Mouse (Mus musculus) CH12.LX (cell line): ENCODE measurements around the gene Ezr. TPM values are rescaled to one million over a fixed set of nuclear protein-coding genes. Genes with fewer than 3 reads are reported as not detected.

Experiments used
- DNase-seq: peaks from one replicate; pipeline ENCODE4 v3.0.0-alpha.2; 2013; ENCODE audit errors: extremely low read depth
- H3K27ac ChIP-seq: 2 replicates; pipeline ENCODE4 v1.5.1; 2012; ENCODE audit warnings: low read depth, mild to moderate bottlenecking, control low read depth, moderate library complexity; ENCODE audit not compliant: insufficient read depth
- H3K27me3 ChIP-seq: replicated peaks from 2 replicates; pipeline ENCODE3; 2012; ENCODE audit warnings: inconsistent platforms
- H3K36me3 ChIP-seq, 2 experiments: replicated peaks in 1 of 2; 2 replicates each; pipeline versions ENCODE3 to v1.6.1; 2012; ENCODE audit warnings: inconsistent platforms in 1 of 2, low read length in 1 of 2, mild to moderate bottlenecking in 1 of 2, mixed read lengths in 1 of 2, moderate library complexity in 1 of 2; ENCODE audit not compliant: control insufficient read depth in 1 of 2, insufficient read depth in 1 of 2
- H3K4me1 ChIP-seq, 2 experiments: 2 replicates each; pipeline ENCODE4 v1.6.1; 2012; ENCODE audit warnings: inconsistent platforms in 1 of 2, moderate library complexity in 1 of 2; ENCODE audit not compliant: insufficient read depth in 2 of 2, control insufficient read depth in 1 of 2
- H3K4me2 ChIP-seq: 2 replicates; pipeline ENCODE4 v1.6.1; 2012; ENCODE audit warnings: low read depth, mild to moderate bottlenecking, control low read depth; ENCODE audit not compliant: poor library complexity, insufficient read depth, severe bottlenecking
- H3K4me3 ChIP-seq, 3 experiments: fragments of 150-350 bp in 1 of 3; sonication (generic) in 1 of 3; replicated peaks in 1 of 3; 2 replicates each; pipeline versions ENCODE3 to v1.5.1; 2011 to 2012; ENCODE audit warnings: low read depth in 2 of 3, low read length in 2 of 3, mild to moderate bottlenecking in 2 of 3, moderate library complexity in 2 of 3, control low read depth in 1 of 3, improper control_type of control experiment in 1 of 3, inconsistent platforms in 1 of 3, mixed read lengths in 1 of 3; ENCODE audit not compliant: poor library complexity in 1 of 3
- H3K79me2 ChIP-seq: replicated peaks from 2 replicates; pipeline ENCODE4 v1.6.1; 2012; ENCODE audit warnings: mild to moderate bottlenecking, moderate library complexity; ENCODE audit not compliant: control insufficient read depth, poor library complexity, insufficient read depth, severe bottlenecking; ENCODE audit errors: extremely low read depth
- H3K9ac ChIP-seq: 2 replicates; pipeline ENCODE4 v1.6.1; 2012; ENCODE audit warnings: low read depth, mild to moderate bottlenecking, control low read depth, moderate library complexity; ENCODE audit not compliant: insufficient read depth
- H3K9me3 ChIP-seq: replicated peaks from 2 replicates; pipeline ENCODE3; 2012; ENCODE audit warnings: low read length, inconsistent platforms, mixed read lengths
- BHLHE40 ChIP-seq: IDR thresholded peaks from 2 replicates; pipeline ENCODE4 v1.6.1; 2011; ENCODE audit warnings: mild to moderate bottlenecking, low read depth, low read length, improper control_type of control experiment
- CHD2 ChIP-seq: IDR thresholded peaks from 2 replicates; pipeline ENCODE4 v1.6.1; 2011; ENCODE audit warnings: low read length, improper control_type of control experiment
- CTCF ChIP-seq, 2 experiments: IDR thresholded peaks in 1 of 2; conservative IDR thresholded peaks in 1 of 2; 2 replicates each; pipeline ENCODE4 v1.5.1; 2011 to 2012; ENCODE audit warnings: low read depth in 2 of 2, low read length in 2 of 2, improper control_type of control experiment in 1 of 2, inconsistent platforms in 1 of 2, mild to moderate bottlenecking in 1 of 2, moderate library complexity in 1 of 2
- EP300 ChIP-seq: IDR thresholded peaks from 2 replicates; pipeline ENCODE4 v1.6.1; 2011; ENCODE audit warnings: low read length, improper control_type of control experiment
- ETS1 ChIP-seq: conservative IDR thresholded peaks from 2 replicates; pipeline ENCODE4 v1.6.1; 2012; ENCODE audit warnings: low read depth, mild to moderate bottlenecking, inconsistent platforms, low read length, improper control_type of control experiment, moderate library complexity
- HCFC1 ChIP-seq: IDR thresholded peaks from 2 replicates; pipeline ENCODE4 v1.6.1; 2012; ENCODE audit warnings: low read depth, mild to moderate bottlenecking, inconsistent platforms, low read length, improper control_type of control experiment
- IRF4 ChIP-seq: IDR thresholded peaks from 2 replicates; pipeline ENCODE4 v1.6.1; 2014; ENCODE audit warnings: low read depth, mild to moderate bottlenecking, inconsistent platforms, low read length, improper control_type of control experiment
- JUND ChIP-seq: conservative IDR thresholded peaks from 2 replicates; pipeline ENCODE4 v1.6.1; 2011; ENCODE audit warnings: low read depth, low read length, improper control_type of control experiment
- KAT2A ChIP-seq: IDR thresholded peaks from 2 replicates; pipeline ENCODE4 v1.6.1; 2012; ENCODE audit warnings: low read length, improper control_type of control experiment, inconsistent platforms; ENCODE audit not compliant: insufficient replicate concordance
- MAFK ChIP-seq: IDR thresholded peaks from 2 replicates; pipeline ENCODE4 v1.6.1; 2011; ENCODE audit warnings: low read length, improper control_type of control experiment; ENCODE audit not compliant: insufficient replicate concordance
- MAX ChIP-seq: IDR thresholded peaks from 2 replicates; pipeline ENCODE4 v1.6.1; 2011; ENCODE audit warnings: low read length, improper control_type of control experiment
- MAZ ChIP-seq: IDR thresholded peaks from 2 replicates; pipeline ENCODE4 v1.6.1; 2012; ENCODE audit warnings: low read depth, mild to moderate bottlenecking, inconsistent platforms, low read length, improper control_type of control experiment, moderate library complexity
- MEF2A ChIP-seq: IDR thresholded peaks from 2 replicates; pipeline ENCODE4 v1.6.1; 2014; ENCODE audit warnings: low read depth, mild to moderate bottlenecking, inconsistent platforms, low read length, improper control_type of control experiment, borderline replicate concordance
- MXI1 ChIP-seq: IDR thresholded peaks from 2 replicates; pipeline ENCODE4 v1.6.1; 2011; ENCODE audit warnings: mild to moderate bottlenecking, low read depth, low read length, improper control_type of control experiment
- MYC ChIP-seq: IDR thresholded peaks from 2 replicates; pipeline ENCODE4 v1.6.1; 2011; ENCODE audit warnings: low read depth, mild to moderate bottlenecking, improper control_type of control experiment, low read length
- PAX5 ChIP-seq: IDR thresholded peaks from 2 replicates; pipeline ENCODE4 v1.6.1; 2012; ENCODE audit warnings: low read length, inconsistent platforms, mixed read lengths
- POLR2A ChIP-seq: IDR thresholded peaks from 2 replicates; pipeline ENCODE4 v1.6.1; 2011; ENCODE audit warnings: low read depth, mild to moderate bottlenecking, improper control_type of control experiment, low read length
- RAD21 ChIP-seq: IDR thresholded peaks from 2 replicates; pipeline ENCODE4 v1.6.1; 2011; ENCODE audit warnings: low read depth, mild to moderate bottlenecking, low read length, improper control_type of control experiment, moderate library complexity
- RCOR1 ChIP-seq: conservative IDR thresholded peaks from 2 replicates; pipeline ENCODE4 v1.6.1; 2012; ENCODE audit warnings: low read depth, mild to moderate bottlenecking, inconsistent platforms, low read length, improper control_type of control experiment
- SIN3A ChIP-seq: IDR thresholded peaks from 2 replicates; pipeline ENCODE4 v1.6.1; 2012; ENCODE audit warnings: low read length, improper control_type of control experiment, inconsistent platforms
- SMC3 ChIP-seq: IDR thresholded peaks from 2 replicates; pipeline ENCODE4 v1.6.1; 2011; ENCODE audit warnings: low read depth, low read length, improper control_type of control experiment
- TBP ChIP-seq: conservative IDR thresholded peaks from 2 replicates; pipeline ENCODE4 v1.6.1; 2011; ENCODE audit warnings: low read depth, low read length, improper control_type of control experiment
- dilution Hi-C: fragments of 300-500 bp; cut with MboI; formaldehyde crosslinking; loops from 2 replicates; pipeline ENCODE4 v1.14.3; 2020; ENCODE audit warnings: low sequenced_read_pairs; ENCODE audit not compliant: extremely low pct_unique_long_range_greater_than_20kb, extremely low pct_ligation_motif_present
- in situ Hi-C: fragments of 300-500 bp; cut with MboI; formaldehyde crosslinking; loops from 3 replicates; pipeline ENCODE4 v1.14.3; 2019; ENCODE audit warnings: low sequenced_read_pairs, low pct_ligation_motif_present, low pct_unique_long_range_greater_than_20kb, mixed read lengths
- polyA plus RNA-seq: library from polyadenylated mRNA; unstranded; fragments of >175 nt; gene quantifications from 2 replicates; pipeline ENCODE4 v1.2.1, GENCODE M21; 2012; ENCODE audit warnings: low read depth; ENCODE audit not compliant: insufficient read length
- total RNA-seq, 2 experiments: library from RNA; depleted of rRNA; stranded (reverse); fragments of 300-350 nt in 1 of 2; fragments of >200 nt in 1 of 2; gene quantifications; 2 replicates each; pipeline ENCODE4 v1.2.3; 2012 to 2014

The Ezr gene
- total and polyA plus RNA-seq, 3 experiments = 107 to 207 (median 123) TPM

- H3K9me3 ChIP-seq = no peaks in the 10 kb centered on the region
- H3K79me2 ChIP-seq = peaks cover 86% of the 10 kb centered on the region
- no peak for DNase-seq
- TF ChIP-seq MEF2A = no peak
- TF ChIP-seq BHLHE40 = no peak
- peaks cover 9 to 69% of the 10 kb centered on the region in 2 experiments for H3K36me3 ChIP-seq
- in situ Hi-C loops (no loop called here), dilution Hi-C loops (no loop called here)
- no peaks in the 10 kb centered on the region for H3K27me3 ChIP-seq
- no peak overlapping the region for H3K27ac ChIP-seq
- no peak overlapping the region for H3K9ac ChIP-seq
- H3K4me2 ChIP-seq = no peak overlapping the region
- H3K4me1 ChIP-seq = peaks cover 9 to 70% of the 10 kb centered on the region in 2 experiments
- no peak overlapping the region for H3K4me3 ChIP-seq
Observed at GRCm38 (mm10) chr17:6763513-6764226, 18.9 kb downstream of the Ezr start.

GRCm38 (mm10) chr17:6759717-6760292 is 22.8 kb downstream of the Ezr start:
- H3K4me2 ChIP-seq = peak overlapping the region; percentile 72
- dilution Hi-C loops (no loop called here), in situ Hi-C loops (no loop called here)
- no peaks in the 10 kb centered on the region for H3K27me3 ChIP-seq
- peaks cover 66% of the 10 kb centered on the region for H3K79me2 ChIP-seq
- peak overlapping the region; percentile 71 for H3K27ac ChIP-seq
- TF ChIP-seq TBP (no peak), MAFK (no peak), POLR2A (no peak), IRF4 (peak; percentile 23; the same call in 1 of the 2 replicates), MEF2A (peak; percentile 67; the same call in 1 of the 2 replicates), SIN3A (peak; percentile 17; the same call in 1 of the 2 replicates), SMC3 (peak; percentile 5), CTCF (conservative IDR thresholded peaks at IDR 0.05 in 1 of 2, IDR thresholded peaks at IDR 0.05 in 1 of 2; ENCODE audit: low read depth in 2 of 2, low read length in 2 of 2) (peak in 1 of 2 experiments; percentile 31; a peak in 2 of 4 replicates), MAZ (0 out of 2 replicates have a peak, but pooled peaks have one; percentile 26)
- H3K9me3 ChIP-seq = no peaks in the 10 kb centered on the region
- 0 out of 2 replicates have a peak overlapping the region, but pooled peaks have one; percentile 2 for H3K9ac ChIP-seq
- H3K36me3 ChIP-seq = peaks cover 37 to 69% of the 10 kb centered on the region in 2 experiments
- H3K4me3 ChIP-seq = no peak overlapping the region
- H3K4me1 ChIP-seq = peaks cover 14 to 78% of the 10 kb centered on the region in 2 experiments
- DNase-seq = no peak

GRCm38 (mm10) chr17:6758845-6759244 is 23.7 kb downstream of the Ezr start:
- peak overlapping the region; percentile 72 for H3K27ac ChIP-seq
- H3K27me3 ChIP-seq = no peaks in the 10 kb centered on the region
- H3K79me2 ChIP-seq = peaks cover 58% of the 10 kb centered on the region
- in situ Hi-C loops (no loop called here), dilution Hi-C loops (no loop called here)
- H3K9ac ChIP-seq = no peak overlapping the region
- H3K4me2 ChIP-seq = peak overlapping the region; percentile 72; the same call in 1 of the 2 replicates
- no peaks in the 10 kb centered on the region for H3K9me3 ChIP-seq
- H3K4me1 ChIP-seq = peaks cover 14 to 70% of the 10 kb centered on the region in 2 experiments
- H3K4me3 ChIP-seq = no peak overlapping the region
- peak; percentile 79 for DNase-seq
- H3K36me3 ChIP-seq = peaks cover 45 to 71% of the 10 kb centered on the region in 2 experiments
- TF ChIP-seq MAFK (0 out of 2 replicates have a peak, but pooled peaks have one; percentile 8), PAX5 (no peak), JUND (peak; percentile 86), CHD2 (no peak), RCOR1 (0 out of 2 replicates have a peak, but pooled peaks have one; percentile 55), RAD21 (no peak), MYC (peak; percentile 92), IRF4 (peak; percentile 87), EP300 (peak; percentile 89), MAX (peak; percentile 81), KAT2A (no peak), HCFC1 (no peak), MEF2A (peak; percentile 93), SIN3A (peak; percentile 86), ETS1 (peak; percentile 95), BHLHE40 (peak; percentile 72), CTCF (conservative IDR thresholded peaks at IDR 0.05 in 1 of 2, IDR thresholded peaks at IDR 0.05 in 1 of 2; ENCODE audit: low read depth in 2 of 2, low read length in 2 of 2) (no peak), MXI1 (peak; percentile 87)
